Mouse (Mus musculus): ENCODE measurements at regions not wholly inside any gene's neighbourhood (a gene's known extent, or its start where the extent isn't known, plus 50 kb on each side); places are given as distances from the start of the nearest gene placed in this dataset.
"Not testable (repeated sequence)": the region's sequence is repeated elsewhere in the genome, so short reads cannot be mapped to it uniquely, and the experiment has no call there.

DNA sequence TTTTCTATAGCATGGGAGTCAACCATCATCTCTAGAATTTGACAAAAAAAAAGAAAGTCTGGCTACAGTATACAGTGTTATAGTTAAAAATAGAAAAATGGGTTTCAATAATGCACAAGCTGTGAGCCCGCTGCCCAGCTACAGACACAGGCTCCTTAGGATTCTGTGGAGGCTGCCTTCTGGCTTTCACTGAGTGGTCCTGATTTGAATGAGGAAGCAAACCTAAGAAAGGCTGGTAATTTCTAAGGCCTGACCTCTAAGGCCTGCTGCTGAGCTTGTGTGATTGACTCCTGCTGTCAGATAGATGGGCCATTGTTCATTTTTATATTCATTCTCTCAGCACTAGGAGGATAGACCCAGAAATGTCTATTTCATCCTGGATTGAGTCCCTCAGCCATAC lies 67.7 kb downstream of the Alg10b start:
- no peaks in the 10 kb centered on the region for H3K36me3 ChIP-seq
- H3K9ac ChIP-seq, result no peak overlapping the region
- 76% methylated on average over 1 of the region's 1 CpGs for WGBS (ENCODE audit: insufficient replicate concordance)
- H3K27me3 ChIP-seq (replicated peaks), result no peaks in the 10 kb centered on the region
- H3K4me2 ChIP-seq, result no peak overlapping the region
- no peak overlapping the region for H3K27ac ChIP-seq
- ATAC-seq, result no peak
- H3K4me3 ChIP-seq, result no peak overlapping the region
- H3K9me3 ChIP-seq (replicated peaks), result no peaks in the 10 kb centered on the region
- no peaks in the 10 kb centered on the region for H3K4me1 ChIP-seq

DNA sequence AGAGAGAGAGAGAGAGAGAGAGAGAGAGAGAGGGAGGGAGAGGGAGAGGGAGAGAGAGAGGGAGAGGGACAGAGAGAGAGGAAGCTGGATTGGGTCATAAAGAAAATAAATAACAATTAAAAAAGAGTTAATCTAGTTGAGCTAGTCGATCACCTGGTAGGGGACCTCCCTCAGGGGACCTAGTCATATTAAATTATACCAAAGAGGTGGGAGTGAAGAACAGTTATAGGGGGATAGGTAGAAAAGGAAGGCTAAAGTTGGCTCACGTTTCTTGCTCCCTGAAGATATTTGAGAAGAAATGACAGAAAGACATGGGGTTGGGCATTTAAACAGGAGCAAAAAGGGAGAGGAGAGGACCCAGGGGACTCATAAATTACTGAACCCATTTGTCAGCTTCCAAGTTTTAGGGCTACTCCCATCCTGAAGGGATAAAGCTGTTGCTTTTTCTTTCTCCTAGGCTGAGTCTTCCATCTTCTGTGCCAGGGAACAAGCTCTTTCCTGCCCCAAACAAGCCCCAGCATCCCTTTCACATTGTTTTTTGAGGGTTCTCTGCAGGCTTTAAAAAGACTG lies 70.3 kb downstream of the Alg10b start:
- H3K4me1 ChIP-seq, result no peaks in the 10 kb centered on the region
- whole genome bisulfite sequencing (ENCODE audit: insufficient replicate concordance), result 31% methylated on average over 2 of the region's 2 CpGs
- H3K9me3 ChIP-seq (replicated peaks), result no peaks in the 10 kb centered on the region
- H3K9ac ChIP-seq, result no peak overlapping the region
- no peak overlapping the region for H3K27ac ChIP-seq
- no peak for ATAC-seq
- no peak overlapping the region for H3K4me2 ChIP-seq
- no peak overlapping the region for H3K4me3 ChIP-seq
- no peaks in the 10 kb centered on the region for H3K27me3 ChIP-seq (replicated peaks)
- H3K36me3 ChIP-seq, result no peaks in the 10 kb centered on the region

GRCm38 (mm10) chr15:90298566-90298965 lies 74.5 kb downstream of the Alg10b start:
- Histone ChIP-seq H3K9ac (no peak overlapping the region), H3K9me3 (replicated peaks) (no peaks in the 10 kb centered on the region), H3K4me2 (no peak overlapping the region), H3K27ac (no peak overlapping the region), H3K4me3 (no peak overlapping the region), H3K27me3 (replicated peaks) (no peaks in the 10 kb centered on the region), H3K36me3 (no peaks in the 10 kb centered on the region), H3K4me1 (no peaks in the 10 kb centered on the region)
- ATAC-seq, result no peak
- WGBS (ENCODE audit: insufficient replicate concordance), result 72% methylated on average over 7 of the region's 7 CpGs

DNA sequence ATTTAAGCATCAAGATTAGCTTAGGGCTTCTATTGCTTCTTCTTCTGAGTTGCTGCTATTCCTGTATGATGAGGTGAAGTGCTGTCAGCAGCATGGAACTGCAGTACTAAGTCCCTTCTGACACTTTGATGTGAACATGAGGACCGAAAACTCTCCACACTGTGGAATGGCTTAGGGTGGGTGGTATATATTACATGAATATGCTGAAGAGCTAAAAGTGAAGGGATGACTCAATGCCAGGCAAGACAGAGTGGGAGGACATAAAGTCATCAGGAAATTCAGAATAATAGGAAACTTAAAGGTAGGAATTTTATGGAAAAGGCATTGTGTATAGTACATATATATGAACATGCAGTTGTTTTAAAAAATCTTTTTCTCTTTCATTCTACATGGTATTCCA lies 79.3 kb downstream of the Alg10b start:
- no peak for ATAC-seq
- 71% methylated on average over 1 of the region's 1 CpGs for WGBS (ENCODE audit: insufficient replicate concordance)
- H3K4me2 ChIP-seq, result no peak overlapping the region
- no peak overlapping the region for H3K9ac ChIP-seq
- H3K9me3 ChIP-seq (replicated peaks), result no peaks in the 10 kb centered on the region
- H3K27ac ChIP-seq, result no peak overlapping the region
- no peak overlapping the region for H3K4me3 ChIP-seq
- H3K36me3 ChIP-seq, result no peaks in the 10 kb centered on the region
- no peaks in the 10 kb centered on the region for H3K4me1 ChIP-seq
- no peaks in the 10 kb centered on the region for H3K27me3 ChIP-seq (replicated peaks)

DNA sequence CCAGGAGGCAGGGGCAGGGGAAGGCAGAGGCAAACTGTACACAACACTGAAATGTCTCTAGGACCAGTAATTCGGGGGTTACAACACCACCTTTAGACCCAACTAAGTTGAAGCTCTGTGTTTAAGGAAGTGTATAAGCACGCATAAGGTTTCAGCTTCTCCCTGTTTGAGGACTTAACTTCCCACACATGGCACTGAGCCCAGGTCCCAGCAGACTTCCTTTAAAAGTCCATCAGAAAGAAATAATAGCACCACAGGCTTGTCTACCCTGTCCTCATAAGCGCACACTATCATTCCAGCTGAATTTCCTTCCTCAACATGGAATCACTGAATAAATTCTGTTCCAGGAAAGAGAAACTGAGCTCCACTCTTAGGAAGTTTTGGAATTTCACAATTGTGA lies 80.9 kb downstream of the Alg10b start:
- Histone ChIP-seq H3K9me3 (replicated peaks) (no peaks in the 10 kb centered on the region), H3K4me2 (no peak overlapping the region), H3K27ac (no peak overlapping the region), H3K4me1 (no peaks in the 10 kb centered on the region), H3K4me3 (no peak overlapping the region), H3K9ac (no peak overlapping the region), H3K36me3 (no peaks in the 10 kb centered on the region), H3K27me3 (replicated peaks) (no peaks in the 10 kb centered on the region)
- 63% methylated on average over 3 of the region's 3 CpGs for WGBS (ENCODE audit: insufficient replicate concordance)
- ATAC-seq, result no peak

GRCm38 (mm10) chr15:90306866-90307265 lies 82.8 kb downstream of the Alg10b start:
- Histone ChIP-seq H3K9ac (no peak overlapping the region), H3K36me3 (no peaks in the 10 kb centered on the region), H3K4me1 (no peaks in the 10 kb centered on the region), H3K27ac (no peak overlapping the region), H3K9me3 (replicated peaks) (no peaks in the 10 kb centered on the region), H3K4me2 (no peak overlapping the region), H3K4me3 (no peak overlapping the region), H3K27me3 (replicated peaks) (no peaks in the 10 kb centered on the region)
- ATAC-seq, result no peak
- 75% methylated on average over 3 of the region's 3 CpGs for WGBS (ENCODE audit: insufficient replicate concordance)

GRCm38 (mm10) chr15:90308433-90308832 lies 84.3 kb downstream of the Alg10b start:
- H3K4me1 ChIP-seq; H3K9me3 ChIP-seq (replicated peaks): not testable (repeated sequence)

GRCm38 (mm10) chr15:90308869-90309268 lies 84.8 kb downstream of the Alg10b start:
- Histone ChIP-seq H3K9ac (no peak overlapping the region), H3K27me3 (replicated peaks) (no peaks in the 10 kb centered on the region), H3K4me3 (no peak overlapping the region), H3K4me1 (no peaks in the 10 kb centered on the region), H3K4me2 (no peak overlapping the region), H3K27ac (no peak overlapping the region), H3K36me3 (no peaks in the 10 kb centered on the region), H3K9me3 (replicated peaks) (no peaks in the 10 kb centered on the region)
- no peak for ATAC-seq
- WGBS (ENCODE audit: insufficient replicate concordance), result 35% methylated on average over 1 of the region's 1 CpGs

More at GRCm38 (mm10) chr15:90308433-90308832, 84.3 kb downstream of the Alg10b start:
- H3K27me3 ChIP-seq (replicated peaks); ATAC-seq; H3K9ac ChIP-seq; H3K36me3 ChIP-seq; H3K4me3 ChIP-seq; H3K27ac ChIP-seq; H3K4me2 ChIP-seq: not testable (repeated sequence)
- WGBS (ENCODE audit: insufficient replicate concordance), result 37% methylated on average over 5 of the region's 5 CpGs

GRCm38 (mm10) chr15:90309664-90310063 lies 85.6 kb downstream of the Alg10b start:
- H3K9me3 ChIP-seq (replicated peaks), result no peaks in the 10 kb centered on the region
- no peak overlapping the region for H3K4me2 ChIP-seq
- no peaks in the 10 kb centered on the region for H3K27me3 ChIP-seq (replicated peaks)
- H3K4me1 ChIP-seq, result no peaks in the 10 kb centered on the region
- H3K9ac ChIP-seq, result no peak overlapping the region
- H3K36me3 ChIP-seq, result no peaks in the 10 kb centered on the region
- no peak overlapping the region for H3K4me3 ChIP-seq
- no peak for ATAC-seq
- no peak overlapping the region for H3K27ac ChIP-seq

- WGBS (ENCODE audit: insufficient replicate concordance), result 48% methylated on average over 3 of the region's 3 CpGs
- no peak overlapping the region for H3K27ac ChIP-seq
- no peak for ATAC-seq
These were observed 97.7 kb downstream of the Alg10b start for GRCm38 (mm10) chr15:90321774-90322173.

DNA sequence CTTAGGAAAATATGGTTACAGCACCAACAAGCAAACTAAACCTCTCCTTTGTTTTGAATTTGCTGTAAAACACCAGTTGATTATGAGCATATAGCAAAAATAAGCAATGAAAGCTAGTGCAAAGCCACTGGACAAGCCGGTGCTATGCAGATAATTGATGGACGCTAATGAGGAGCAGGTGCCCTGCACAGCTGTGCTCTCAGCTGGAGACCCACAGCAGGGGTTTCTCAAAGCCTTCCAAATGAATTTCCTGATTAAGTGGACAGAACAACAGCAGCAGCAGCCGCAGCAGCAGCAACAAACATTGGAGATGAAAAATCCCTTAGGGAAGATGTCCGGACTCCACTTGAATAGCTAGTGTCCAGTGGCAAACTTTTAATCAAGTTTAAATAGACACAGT lies 109.2 kb downstream of the Alg10b start:
- H3K4me2 ChIP-seq, result no peak overlapping the region
- H3K4me3 ChIP-seq, result no peak overlapping the region
- no peak for ATAC-seq
- no peak overlapping the region for H3K27ac ChIP-seq
- H3K4me1 ChIP-seq, result no peaks in the 10 kb centered on the region
- no peak overlapping the region for H3K9ac ChIP-seq
- H3K9me3 ChIP-seq (replicated peaks), result no peaks in the 10 kb centered on the region
- no peaks in the 10 kb centered on the region for H3K27me3 ChIP-seq (replicated peaks)
- WGBS (ENCODE audit: insufficient replicate concordance), result 56% methylated on average over 4 of the region's 4 CpGs
- H3K36me3 ChIP-seq, result no peaks in the 10 kb centered on the region

More at GRCm38 (mm10) chr15:90321774-90322173, 97.7 kb downstream of the Alg10b start:
- no peaks in the 10 kb centered on the region for H3K9me3 ChIP-seq (replicated peaks)
- no peak overlapping the region for H3K4me2 ChIP-seq
- no peak overlapping the region for H3K4me3 ChIP-seq
- no peak overlapping the region for H3K9ac ChIP-seq
- no peaks in the 10 kb centered on the region for H3K4me1 ChIP-seq
- H3K27me3 ChIP-seq (replicated peaks), result no peaks in the 10 kb centered on the region
- H3K36me3 ChIP-seq, result no peaks in the 10 kb centered on the region

GRCm38 (mm10) chr15:90333766-90334165 lies 109.7 kb downstream of the Alg10b start:
- Histone ChIP-seq H3K4me3 (no peak overlapping the region), H3K9me3 (replicated peaks) (no peaks in the 10 kb centered on the region), H3K36me3 (no peaks in the 10 kb centered on the region), H3K27ac (no peak overlapping the region), H3K4me1 (no peaks in the 10 kb centered on the region), H3K27me3 (replicated peaks) (no peaks in the 10 kb centered on the region), H3K9ac (no peak overlapping the region), H3K4me2 (no peak overlapping the region)
- ATAC-seq, result no peak
- 50% methylated on average over 1 of the region's 1 CpGs for WGBS (ENCODE audit: insufficient replicate concordance)

DNA sequence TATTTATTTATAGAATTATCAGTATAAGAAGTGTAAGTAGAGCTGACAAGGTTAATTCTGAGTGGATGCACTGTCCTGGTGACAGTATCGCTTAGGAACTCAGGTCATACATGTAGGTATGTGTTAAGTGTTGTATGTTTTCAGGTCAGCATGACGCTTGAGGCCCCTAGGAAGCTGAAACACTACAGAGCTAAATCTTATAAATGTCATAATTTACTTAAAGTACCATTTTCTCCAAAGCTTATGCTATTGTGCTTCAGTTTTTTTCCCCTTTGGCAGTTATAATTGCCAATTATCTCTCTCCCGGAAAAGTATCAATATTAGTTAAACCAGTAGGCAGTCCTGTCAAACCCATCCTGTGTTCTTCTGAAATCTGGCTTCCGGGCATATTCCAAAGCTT lies 110.3 kb downstream of the Alg10b start:
- H3K9me3 ChIP-seq (replicated peaks), result no peaks in the 10 kb centered on the region
- no peaks in the 10 kb centered on the region for H3K4me1 ChIP-seq
- H3K36me3 ChIP-seq, result no peaks in the 10 kb centered on the region
- no peak for ATAC-seq
- no peak overlapping the region for H3K9ac ChIP-seq
- no peak overlapping the region for H3K4me2 ChIP-seq
- 70% methylated on average over 4 of the region's 4 CpGs for WGBS (ENCODE audit: insufficient replicate concordance)
- no peaks in the 10 kb centered on the region for H3K27me3 ChIP-seq (replicated peaks)
- H3K4me3 ChIP-seq, result no peak overlapping the region
- no peak overlapping the region for H3K27ac ChIP-seq
